Mouse (Mus musculus): Measurements from ENCODE around the gene Srrm3. TPM values are rescaled to one million over a fixed set of nuclear protein-coding genes. Genes with fewer than 3 reads are reported as not detected.

Srrm3 gene
- polyA plus RNA-seq, 1 experiment from 2014 or later = 4.2 TPM

DNA sequence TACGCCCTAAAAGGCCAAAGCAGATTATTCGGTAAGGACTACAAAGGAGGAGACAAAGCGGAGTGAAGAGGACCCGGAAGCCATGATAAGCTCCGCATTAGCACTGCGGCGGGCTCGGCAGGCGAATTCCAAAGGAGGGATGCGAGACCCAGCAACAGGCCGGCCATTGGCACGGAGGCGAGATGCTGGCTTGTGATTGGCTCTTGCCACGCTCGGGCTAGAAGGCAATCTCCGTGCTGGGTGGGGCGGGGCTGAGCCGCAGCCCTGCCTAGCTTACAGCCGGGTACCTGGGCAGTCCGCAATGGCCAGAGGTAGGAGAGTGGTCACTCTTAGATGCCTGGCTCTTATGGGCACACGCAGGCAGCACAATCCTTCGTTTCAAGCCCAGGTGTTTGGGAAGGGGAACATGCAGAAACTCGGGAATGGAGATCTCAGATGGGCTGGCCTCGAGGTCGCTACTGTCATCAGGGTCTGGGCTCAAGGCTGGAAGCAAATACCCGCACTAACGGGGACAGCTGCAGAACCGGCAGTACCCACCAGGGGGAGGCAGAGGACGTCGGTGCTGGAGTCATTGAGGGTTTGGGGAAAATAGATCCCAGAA lies 97.0 kb downstream of the Srrm3 start:
- H3K4me1 ChIP-seq = peaks cover 20% of the 10 kb centered on the region
- DNase-seq (ENCODE audit: extremely low spot score, low spot score) = peak; percentile 92
- WGBS = under 1% methylated on average over 30 of the region's 30 CpGs
- no peaks in the 10 kb centered on the region for H3K27me3 ChIP-seq (ENCODE audit: poor library complexity, severe bottlenecking)
- H3K27ac ChIP-seq = peak overlapping the region; percentile 88
- H3K9me3 ChIP-seq = no peaks in the 10 kb centered on the region
- H3K36me3 ChIP-seq (replicated peaks) = peaks cover 42% of the 10 kb centered on the region
- peak overlapping the region; percentile 54 for H3K4me3 ChIP-seq

DNA sequence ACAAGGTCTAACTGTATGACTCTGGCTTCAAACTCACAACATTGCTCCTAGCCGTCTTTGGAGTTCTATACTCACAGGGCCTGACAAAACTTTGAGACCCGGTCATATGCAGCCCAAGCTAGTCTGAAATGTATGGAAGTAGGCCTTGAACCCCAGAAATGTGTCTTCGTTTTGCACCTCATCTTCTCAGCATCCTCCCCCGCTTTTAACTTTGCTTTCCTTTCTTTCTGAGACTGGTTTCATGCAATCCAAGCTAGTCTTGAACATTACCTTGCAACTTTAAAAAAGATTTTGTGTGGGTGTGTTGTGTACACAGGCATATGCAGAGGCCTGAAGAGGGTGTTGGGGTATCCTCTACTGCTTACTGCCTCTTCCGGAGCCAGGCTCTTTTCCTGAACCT lies 97.6 kb downstream of the Srrm3 start:
- no peak overlapping the region for H3K4me3 ChIP-seq
- DNase-seq (ENCODE audit: extremely low spot score, low spot score) = no peak
- H3K9me3 ChIP-seq = no peaks in the 10 kb centered on the region
- H3K4me1 ChIP-seq = peaks cover 20% of the 10 kb centered on the region
- 66% methylated on average over 5 of the region's 5 CpGs for WGBS
- no peaks in the 10 kb centered on the region for H3K27me3 ChIP-seq (ENCODE audit: poor library complexity, severe bottlenecking)
- peak overlapping the region; percentile 88; the same call in 1 of the 2 replicates for H3K27ac ChIP-seq
- H3K36me3 ChIP-seq (replicated peaks) = peaks cover 48% of the 10 kb centered on the region

DNA sequence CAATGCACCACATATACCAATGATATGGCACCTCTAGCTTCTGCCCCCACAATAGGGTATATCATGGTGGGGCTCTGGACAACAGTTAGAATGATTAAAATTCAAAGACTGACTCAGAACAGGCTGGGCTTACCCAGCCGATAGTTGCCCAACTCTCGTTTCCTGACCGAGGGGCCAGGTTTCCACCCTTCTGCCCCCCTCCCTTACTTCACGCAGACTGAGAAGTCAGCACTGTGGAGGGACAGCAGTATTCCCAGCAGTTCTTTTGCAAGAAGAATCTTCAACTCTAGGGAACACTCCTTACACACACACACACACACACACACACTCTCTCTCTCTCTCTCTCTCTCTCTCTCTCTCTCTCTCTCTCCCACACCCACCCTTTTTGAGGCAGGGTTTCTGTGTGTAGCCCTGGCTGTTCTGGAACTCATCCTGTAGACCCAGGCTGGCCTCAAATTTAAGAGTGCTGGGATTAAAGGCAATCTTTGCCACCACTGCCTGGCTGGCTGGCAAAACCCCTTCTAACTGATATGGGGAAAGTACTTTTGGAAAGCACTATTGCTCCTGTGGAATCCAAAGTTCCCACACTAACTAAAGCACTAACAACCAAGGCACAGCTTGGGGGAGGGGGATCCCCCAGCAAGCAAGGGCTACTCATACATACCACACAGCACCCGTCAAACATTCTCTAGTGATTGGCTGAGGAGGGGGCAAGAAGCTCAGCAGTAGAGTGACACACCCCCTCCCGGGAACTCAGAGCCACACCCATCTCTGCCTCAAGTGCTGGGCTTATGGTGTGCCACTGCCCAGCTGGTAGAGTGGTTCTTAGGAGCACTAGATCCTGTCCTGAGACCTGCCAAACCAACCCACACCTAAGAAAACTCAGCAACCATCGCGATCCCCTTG lies 98.9 kb downstream of the Srrm3 start:
- no peak overlapping the region for H3K4me3 ChIP-seq
- H3K36me3 ChIP-seq (replicated peaks) = peaks cover 61% of the 10 kb centered on the region
- WGBS = 69% methylated on average over 8 of the region's 8 CpGs
- no peaks in the 10 kb centered on the region for H3K27me3 ChIP-seq (ENCODE audit: poor library complexity, severe bottlenecking)
- no peak overlapping the region for H3K27ac ChIP-seq
- H3K4me1 ChIP-seq = peaks cover 20% of the 10 kb centered on the region
- H3K9me3 ChIP-seq = no peaks in the 10 kb centered on the region
- DNase-seq (ENCODE audit: extremely low spot score, low spot score) = no peak

DNA sequence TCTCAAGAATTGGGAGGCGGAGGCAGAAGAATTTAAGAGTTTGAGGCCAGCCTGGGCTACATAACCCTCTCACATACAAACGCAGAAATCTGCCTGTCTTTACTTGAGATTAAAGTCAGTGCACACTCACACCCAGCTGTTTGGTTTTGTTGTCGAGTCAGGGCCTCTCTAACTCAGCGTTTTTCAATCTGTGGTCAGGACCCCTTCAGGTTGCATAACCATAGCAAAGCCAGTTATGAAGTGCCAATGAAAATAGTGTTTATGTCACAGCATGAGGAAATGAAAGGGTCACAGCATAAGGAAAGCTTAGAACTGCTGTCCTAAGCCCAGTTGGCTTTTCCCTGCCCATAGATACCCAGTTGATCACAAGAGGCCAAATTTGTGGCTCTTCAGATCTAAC lies 100.2 kb downstream of the Srrm3 start:
- no peaks in the 10 kb centered on the region for H3K27me3 ChIP-seq (ENCODE audit: poor library complexity, severe bottlenecking)
- H3K36me3 ChIP-seq (replicated peaks) = peaks cover 74% of the 10 kb centered on the region
- no peak overlapping the region for H3K27ac ChIP-seq
- peaks cover 20% of the 10 kb centered on the region for H3K4me1 ChIP-seq
- no peak overlapping the region for H3K4me3 ChIP-seq
- WGBS = 88% methylated on average over 4 of the region's 4 CpGs
- H3K9me3 ChIP-seq = no peaks in the 10 kb centered on the region
- DNase-seq (ENCODE audit: extremely low spot score, low spot score) = no peak

DNA sequence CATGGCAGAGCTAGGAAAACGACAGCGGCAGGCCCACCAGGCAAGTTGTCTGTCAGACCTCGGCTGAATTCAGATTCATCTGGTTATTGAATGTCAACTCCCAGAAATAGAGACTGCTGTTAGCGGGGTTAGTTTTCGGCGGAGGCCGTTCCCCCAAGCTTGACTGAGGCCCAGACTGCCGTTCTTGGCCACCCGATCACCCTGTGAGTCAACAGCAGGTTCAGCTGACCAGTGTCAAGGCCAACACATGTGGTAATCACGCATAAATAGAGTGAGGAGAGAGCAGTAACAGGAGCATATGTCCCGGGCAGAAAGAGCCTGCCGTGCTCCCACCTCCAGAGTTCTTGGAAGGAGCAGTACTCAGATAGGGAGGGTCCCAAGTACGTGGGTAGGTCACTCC lies 100.6 kb downstream of the Srrm3 start:
- WGBS = 90% methylated on average over 13 of the region's 13 CpGs
- no peak for DNase-seq (ENCODE audit: extremely low spot score, low spot score)
- Histone ChIP-seq H3K27ac (no peak overlapping the region), H3K9me3 (no peaks in the 10 kb centered on the region), H3K4me1 (peaks cover 20% of the 10 kb centered on the region), H3K36me3 (replicated peaks) (peaks cover 78% of the 10 kb centered on the region), H3K27me3 (ENCODE audit: poor library complexity, severe bottlenecking) (no peaks in the 10 kb centered on the region), H3K4me3 (no peak overlapping the region)

DNA sequence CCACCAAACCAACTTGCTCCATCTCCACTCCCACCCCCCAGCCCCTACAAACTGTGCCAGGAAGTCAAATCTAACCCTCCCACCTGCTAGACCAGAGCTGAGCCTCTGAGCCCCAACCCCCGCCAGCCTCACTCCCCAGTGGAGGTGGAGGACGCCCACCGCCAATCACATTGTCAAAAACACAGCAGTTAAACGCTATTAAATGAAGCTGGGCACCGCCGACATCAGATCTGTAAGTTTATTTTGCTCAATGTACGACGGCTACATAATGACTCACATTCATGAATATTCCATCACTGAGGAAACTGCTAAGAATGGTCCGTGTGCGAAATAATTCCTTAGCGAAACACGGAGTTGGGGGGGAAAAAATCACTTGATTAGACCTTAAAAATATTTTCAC lies 101.5 kb downstream of the Srrm3 start:
- Histone ChIP-seq H3K36me3 (replicated peaks) (peaks cover 87% of the 10 kb centered on the region), H3K4me1 (peaks cover 15% of the 10 kb centered on the region), H3K9me3 (no peaks in the 10 kb centered on the region), H3K27me3 (ENCODE audit: poor library complexity, severe bottlenecking) (no peaks in the 10 kb centered on the region), H3K27ac (no peak overlapping the region), H3K4me3 (no peak overlapping the region)
- 89% methylated on average over 12 of the region's 12 CpGs for WGBS
- DNase-seq (ENCODE audit: extremely low spot score, low spot score) = no peak

DNA sequence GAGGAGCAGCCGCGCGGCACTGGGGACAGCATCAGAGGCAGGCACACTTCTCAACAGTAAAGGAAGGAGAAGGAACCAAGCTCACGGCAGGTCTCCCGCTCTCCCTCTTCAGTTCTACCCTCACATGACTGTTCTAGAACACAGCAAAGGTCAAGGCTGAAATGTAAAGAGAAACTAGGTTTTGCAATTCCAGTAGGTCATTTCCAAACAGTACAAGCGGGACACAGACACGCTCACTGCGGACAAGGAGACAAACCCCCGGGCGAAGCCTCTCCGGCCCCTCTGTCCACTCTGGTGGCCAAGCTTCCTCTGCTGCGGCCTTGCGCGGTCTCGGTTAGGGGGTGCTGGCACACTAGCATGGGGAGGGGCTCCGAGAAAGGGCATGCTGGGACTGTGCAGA lies 102.3 kb downstream of the Srrm3 start:
- 97% methylated on average over 16 of the region's 16 CpGs for WGBS

DNA sequence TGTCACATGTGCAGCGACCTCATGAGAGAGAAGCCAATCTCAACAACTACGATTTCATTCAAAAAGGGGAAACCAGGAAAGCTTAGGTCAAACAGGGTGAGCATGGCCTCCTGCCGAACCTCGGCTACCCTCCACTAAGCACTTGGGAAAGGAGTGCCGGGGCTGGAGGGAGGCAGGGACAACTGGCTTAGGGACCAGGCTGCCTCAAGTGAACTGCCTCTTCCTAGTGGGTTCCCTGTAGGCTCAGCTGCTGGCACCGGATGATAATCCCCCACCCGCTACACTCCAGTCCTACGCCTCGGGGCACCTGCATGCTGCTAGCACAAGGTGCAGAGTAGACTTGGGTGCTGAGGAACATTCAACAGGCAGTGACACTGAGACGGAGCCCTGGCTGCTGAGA lies 103.0 kb downstream of the Srrm3 start:
- no peak overlapping the region for H3K4me3 ChIP-seq
- peaks cover 98% of the 10 kb centered on the region for H3K36me3 ChIP-seq (replicated peaks)
- no peak overlapping the region for H3K27ac ChIP-seq
- DNase-seq (ENCODE audit: extremely low spot score, low spot score) = no peak
- no peaks in the 10 kb centered on the region for H3K9me3 ChIP-seq
- no peaks in the 10 kb centered on the region for H3K27me3 ChIP-seq (ENCODE audit: poor library complexity, severe bottlenecking)
- H3K4me1 ChIP-seq = peaks cover 5% of the 10 kb centered on the region; the same call in 1 of the 2 replicates
- 92% methylated on average over 10 of the region's 10 CpGs for WGBS

More for the DNA sequence above, 102.3 kb downstream of the Srrm3 start:
- Histone ChIP-seq H3K36me3 (replicated peaks) (peaks cover 96% of the 10 kb centered on the region), H3K4me1 (peaks cover 7% of the 10 kb centered on the region; the same call in 1 of the 2 replicates), H3K9me3 (no peaks in the 10 kb centered on the region), H3K27ac (no peak overlapping the region), H3K27me3 (ENCODE audit: poor library complexity, severe bottlenecking) (no peaks in the 10 kb centered on the region), H3K4me3 (no peak overlapping the region)
- no peak for DNase-seq (ENCODE audit: extremely low spot score, low spot score)

DNA sequence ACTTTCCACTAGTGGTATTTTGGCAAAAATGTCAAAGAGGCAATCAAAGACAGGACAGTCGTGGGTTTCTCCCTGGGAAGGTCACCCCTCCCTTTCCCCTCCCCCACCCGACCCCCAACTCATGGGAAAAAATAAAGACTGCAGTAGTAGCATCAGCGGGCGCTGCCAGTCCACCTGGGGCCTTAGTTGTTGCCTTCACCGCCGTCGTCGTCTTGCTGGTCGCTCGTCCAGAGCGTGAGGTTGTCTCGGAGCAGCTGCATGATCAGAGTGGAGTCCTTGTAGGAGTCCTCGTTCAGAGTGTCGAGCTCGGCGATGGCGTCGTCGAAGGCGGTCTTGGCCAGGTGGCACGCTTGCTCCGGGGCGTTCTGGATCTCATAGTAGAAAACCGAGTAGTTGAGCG lies 104.1 kb downstream of the Srrm3 start:
- Histone ChIP-seq H3K9me3 (no peaks in the 10 kb centered on the region), H3K27me3 (ENCODE audit: poor library complexity, severe bottlenecking) (no peaks in the 10 kb centered on the region), H3K27ac (no peak overlapping the region), H3K4me1 (0 out of 2 replicates have a peak, but pooled peaks cover 5% of the 10 kb centered on the region), H3K36me3 (replicated peaks) (peaks cover 98% of the 10 kb centered on the region), H3K4me3 (no peak overlapping the region)
- 94% methylated on average over 25 of the region's 25 CpGs for WGBS
- no peak for DNase-seq (ENCODE audit: extremely low spot score, low spot score)

DNA sequence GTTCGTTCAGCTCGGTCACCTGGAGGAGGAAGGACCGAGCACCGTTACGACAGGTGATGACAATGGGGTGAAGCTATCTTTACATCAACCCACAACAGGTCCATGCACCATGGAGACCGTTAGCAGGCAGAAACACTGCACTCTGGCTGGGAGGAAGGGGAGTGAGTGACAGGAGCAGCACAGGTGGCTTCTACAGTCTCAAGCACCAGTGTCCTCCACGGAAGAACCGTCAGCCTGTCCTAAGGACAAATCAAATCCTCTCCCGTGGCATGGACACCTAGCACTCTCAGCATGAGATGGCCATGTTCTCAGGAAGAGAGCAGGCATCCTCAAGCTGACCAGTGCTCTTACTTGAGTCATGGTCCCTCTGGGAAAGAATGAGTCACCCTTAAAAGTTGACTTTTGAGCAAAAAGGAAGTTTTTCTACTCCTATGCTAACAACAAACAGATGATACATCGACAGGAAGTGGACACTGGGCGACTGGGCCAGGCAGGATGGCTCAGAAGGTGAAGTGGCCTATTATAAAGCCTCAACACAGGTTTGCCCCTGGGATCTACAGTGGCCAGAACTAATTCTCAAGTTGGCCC lies 105.0 kb downstream of the Srrm3 start:
- no peak for DNase-seq (ENCODE audit: extremely low spot score, low spot score)
- H3K27me3 ChIP-seq (ENCODE audit: poor library complexity, severe bottlenecking) = no peaks in the 10 kb centered on the region
- no peak overlapping the region for H3K27ac ChIP-seq
- 0 out of 2 replicates have a peak, but pooled peaks cover 5% of the 10 kb centered on the region for H3K4me1 ChIP-seq
- 93% methylated on average over 11 of the region's 11 CpGs for WGBS
- H3K36me3 ChIP-seq (replicated peaks) = peaks cover 99% of the 10 kb centered on the region
- no peak overlapping the region for H3K4me3 ChIP-seq
- H3K9me3 ChIP-seq = no peaks in the 10 kb centered on the region

DNA sequence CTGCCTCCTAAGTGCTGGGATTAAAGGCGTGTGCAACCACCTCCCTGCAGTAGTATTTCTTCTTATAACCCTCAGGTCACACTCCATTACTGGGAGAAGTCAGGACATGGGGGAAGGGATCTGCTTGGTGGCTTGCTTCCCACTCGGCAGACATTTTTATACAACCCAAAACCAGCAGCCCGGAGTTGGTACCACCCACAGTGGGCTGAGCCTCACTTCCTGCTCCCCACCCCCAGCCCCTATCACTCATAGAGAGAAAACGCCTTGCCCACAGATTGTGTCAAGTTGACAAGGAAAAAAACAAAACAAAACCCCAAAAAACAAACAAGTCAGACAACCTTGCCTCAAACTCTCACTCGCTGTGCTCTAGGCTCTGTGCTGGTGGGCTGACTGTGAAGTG lies 106.5 kb downstream of the Srrm3 start:
- no peak overlapping the region for H3K27ac ChIP-seq
- 0 out of 2 replicates have a peak, but pooled peaks cover 5% of the 10 kb centered on the region for H3K4me1 ChIP-seq
- no peaks in the 10 kb centered on the region for H3K27me3 ChIP-seq (ENCODE audit: poor library complexity, severe bottlenecking)
- H3K36me3 ChIP-seq (replicated peaks) = peaks cover 99% of the 10 kb centered on the region
- H3K9me3 ChIP-seq = no peaks in the 10 kb centered on the region
- H3K4me3 ChIP-seq = no peak overlapping the region
- 90% methylated on average over 5 of the region's 5 CpGs for WGBS
- DNase-seq (ENCODE audit: extremely low spot score, low spot score) = no peak

DNA sequence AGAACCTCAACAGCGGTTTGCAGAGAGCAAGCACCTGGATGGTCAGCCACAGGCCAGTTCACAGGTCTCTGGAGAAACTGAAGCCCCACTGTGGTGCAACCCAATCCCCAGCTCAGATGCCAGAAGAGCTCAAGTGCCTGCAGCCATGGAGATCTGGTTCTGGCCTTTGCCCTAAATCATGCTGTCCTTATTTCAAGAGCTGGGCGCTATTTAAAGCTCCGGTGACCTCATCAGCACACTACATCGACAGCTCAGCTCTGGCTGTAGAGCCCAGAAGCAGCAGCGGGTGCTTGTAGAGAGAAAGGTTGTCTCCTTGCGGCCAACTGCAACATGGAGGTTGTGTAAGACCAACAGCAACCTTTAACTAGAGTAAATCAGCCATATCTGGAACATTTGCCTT lies 107.5 kb downstream of the Srrm3 start:
- Histone ChIP-seq H3K36me3 (replicated peaks) (peaks cover 99% of the 10 kb centered on the region), H3K4me1 (0 out of 2 replicates have a peak, but pooled peaks cover 5% of the 10 kb centered on the region), H3K27me3 (ENCODE audit: poor library complexity, severe bottlenecking) (no peaks in the 10 kb centered on the region), H3K4me3 (no peak overlapping the region), H3K9me3 (no peaks in the 10 kb centered on the region), H3K27ac (no peak overlapping the region)
- no peak for DNase-seq (ENCODE audit: extremely low spot score, low spot score)
- WGBS = 93% methylated on average over 6 of the region's 6 CpGs
